Mouse (Mus musculus): ENCODE data around the gene Ddx39b.

Gene Ddx39b

DNA sequence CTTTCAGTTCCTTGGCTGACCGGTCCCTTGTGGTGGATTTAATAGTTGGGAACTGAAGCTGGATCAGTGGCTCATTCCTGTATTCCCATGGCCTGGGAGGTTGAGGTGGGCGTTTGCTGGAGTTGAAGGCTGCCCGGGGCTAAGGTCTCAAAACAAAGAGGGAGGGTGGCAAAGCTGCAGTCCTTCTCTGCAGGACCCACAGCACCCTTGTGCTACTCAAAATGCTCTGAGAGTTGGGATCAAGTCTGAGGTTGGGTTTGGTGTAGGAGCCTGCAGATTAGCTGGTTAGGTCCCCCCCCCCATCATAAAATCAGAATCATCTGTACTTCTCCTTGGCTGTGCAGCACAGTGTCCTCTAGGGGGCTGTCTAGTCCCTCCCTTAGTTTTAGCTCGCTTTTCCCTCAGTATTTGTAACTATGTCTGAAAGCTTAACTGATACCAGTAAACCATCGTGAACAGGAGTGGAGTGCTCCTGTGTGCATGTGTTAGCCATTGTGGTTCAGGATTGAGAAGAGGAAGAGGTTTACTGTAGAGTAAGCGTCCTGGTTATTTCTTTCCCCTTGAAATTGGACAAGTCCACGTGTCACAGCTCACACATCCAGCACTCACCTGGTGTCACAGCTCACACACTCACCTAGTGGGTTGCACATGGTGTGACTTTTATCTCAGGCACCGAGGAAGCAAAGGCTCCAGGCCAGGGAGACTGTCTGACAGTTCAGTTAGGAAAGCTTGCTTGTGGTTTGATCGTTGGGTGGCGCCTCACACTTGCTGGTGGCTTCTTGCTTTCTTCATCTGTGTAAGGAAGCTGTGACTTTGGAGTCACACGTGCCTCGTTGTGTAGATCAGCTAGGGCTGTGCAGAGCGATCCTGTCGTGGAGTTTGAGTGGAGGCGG is 4.4 kb downstream of the Ddx39b start:
- peak in 1 of 2 experiments; percentile 38 for DNase-seq

DNA sequence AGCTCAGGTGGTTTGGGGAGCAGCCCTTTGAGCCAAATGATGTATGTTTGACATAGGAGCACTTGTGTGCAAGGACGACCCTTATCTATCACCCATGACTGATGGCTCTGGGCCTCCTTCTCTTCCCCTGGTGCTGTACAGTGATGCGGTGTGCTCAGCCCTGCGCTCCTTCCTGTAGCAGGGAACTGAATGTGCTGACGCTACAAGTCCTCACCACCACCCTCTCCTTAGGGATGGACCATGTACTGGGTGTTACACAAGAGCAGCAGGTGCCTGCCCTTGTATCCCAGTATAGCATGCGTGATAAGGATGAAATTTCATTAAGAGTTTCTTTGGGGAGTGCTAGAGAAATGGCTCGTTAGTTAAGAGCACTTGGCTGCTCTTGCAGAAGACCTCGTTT is 5.6 kb downstream of the Ddx39b start:
- peak; percentile 44 to 83 for DNase-seq

DNA sequence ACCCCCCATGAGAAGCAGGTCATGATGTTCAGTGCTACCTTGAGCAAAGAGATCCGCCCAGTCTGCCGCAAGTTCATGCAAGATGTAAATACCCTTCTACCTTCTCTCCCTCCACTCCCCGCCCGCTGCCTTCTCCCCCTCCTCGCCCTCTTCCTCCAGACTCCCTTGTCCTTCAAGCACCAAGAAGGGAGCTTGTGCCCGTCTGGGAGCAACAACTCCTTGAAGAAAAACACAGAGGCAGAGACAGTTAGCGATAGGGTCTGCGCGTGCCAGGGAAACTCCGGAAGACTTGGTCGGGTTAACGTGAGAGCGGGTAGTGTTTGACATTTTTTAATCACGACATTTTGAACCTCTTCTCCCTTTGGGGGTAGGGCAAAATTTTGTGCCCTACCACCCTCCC is 7.4 kb downstream of the Ddx39b start:
- no peak for DNase-seq

DNA sequence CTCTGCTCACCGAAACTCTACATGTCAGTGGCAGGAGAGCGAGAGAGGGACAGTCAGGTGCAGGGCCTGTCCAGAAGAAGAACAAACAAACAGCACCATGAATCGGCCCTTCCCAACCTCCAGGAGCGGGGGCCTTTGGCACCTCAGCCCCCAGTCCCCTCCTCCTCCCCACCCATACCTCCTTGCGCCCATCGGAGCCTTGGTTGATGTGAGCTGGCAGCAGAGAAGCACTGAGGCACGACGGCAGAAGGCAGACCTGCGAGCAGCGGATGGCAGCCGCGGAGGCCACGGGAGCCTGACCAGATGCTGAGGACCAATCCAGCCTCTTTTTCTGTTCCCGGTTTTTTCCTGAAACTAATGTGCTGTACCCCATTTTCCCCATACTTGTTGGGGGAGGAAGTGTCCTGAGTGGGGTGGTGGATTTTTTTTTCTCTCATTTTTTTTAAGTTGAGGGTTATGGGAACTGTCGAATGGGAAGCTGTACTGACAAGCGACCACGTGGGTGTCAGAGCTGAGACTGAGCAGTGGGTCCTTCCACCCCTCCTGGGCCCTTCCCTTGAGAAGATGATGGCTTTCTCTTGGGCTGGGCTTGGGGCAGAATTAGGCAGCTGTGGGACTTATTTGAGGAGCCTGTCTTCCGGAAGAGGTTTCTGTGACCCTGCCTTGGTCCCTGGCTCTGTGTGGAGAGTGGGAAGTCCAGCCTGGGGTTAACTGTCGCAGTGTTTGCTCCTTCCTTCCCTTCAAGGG is 8.1 kb downstream of the Ddx39b start:
- DNase-seq: no peak

DNA sequence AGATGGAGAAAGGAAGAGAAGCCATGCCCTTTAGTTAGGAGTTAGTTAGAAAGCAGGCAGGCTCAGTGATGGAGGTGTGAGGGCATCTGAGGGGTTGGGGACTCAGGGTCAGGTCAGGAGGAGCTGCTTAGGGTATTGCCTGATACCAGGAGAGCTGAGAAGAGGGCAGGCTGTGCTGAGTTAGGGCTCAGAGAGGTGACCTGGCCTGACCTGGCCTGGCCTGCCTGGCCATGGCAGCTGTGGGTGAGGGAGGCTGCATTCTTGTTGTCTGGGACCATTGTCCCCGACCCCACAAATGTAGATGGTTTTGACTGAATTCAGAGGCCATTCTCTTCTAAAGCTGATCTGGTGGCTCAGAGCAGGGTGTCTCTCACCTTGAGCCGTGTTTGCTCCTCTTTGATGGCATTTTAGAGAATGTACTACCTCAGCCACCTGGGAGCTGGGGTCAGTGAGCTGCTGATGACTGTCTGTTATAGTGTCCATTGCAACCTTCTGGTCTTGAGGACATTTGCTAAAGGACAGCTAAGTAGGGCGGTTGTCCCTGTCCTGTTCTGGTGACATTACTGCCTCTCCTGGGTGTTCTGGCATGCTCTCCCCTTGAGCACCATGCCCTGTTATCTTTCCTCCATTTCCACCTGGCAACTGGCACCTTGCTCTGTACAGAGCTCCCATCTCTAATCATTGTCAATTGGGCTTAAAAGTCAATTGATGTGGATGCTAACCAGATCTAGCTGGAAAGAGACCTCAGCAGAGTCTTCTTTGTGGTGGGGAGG is 9.0 kb downstream of the Ddx39b start:
- DNase-seq: no peak

DNA sequence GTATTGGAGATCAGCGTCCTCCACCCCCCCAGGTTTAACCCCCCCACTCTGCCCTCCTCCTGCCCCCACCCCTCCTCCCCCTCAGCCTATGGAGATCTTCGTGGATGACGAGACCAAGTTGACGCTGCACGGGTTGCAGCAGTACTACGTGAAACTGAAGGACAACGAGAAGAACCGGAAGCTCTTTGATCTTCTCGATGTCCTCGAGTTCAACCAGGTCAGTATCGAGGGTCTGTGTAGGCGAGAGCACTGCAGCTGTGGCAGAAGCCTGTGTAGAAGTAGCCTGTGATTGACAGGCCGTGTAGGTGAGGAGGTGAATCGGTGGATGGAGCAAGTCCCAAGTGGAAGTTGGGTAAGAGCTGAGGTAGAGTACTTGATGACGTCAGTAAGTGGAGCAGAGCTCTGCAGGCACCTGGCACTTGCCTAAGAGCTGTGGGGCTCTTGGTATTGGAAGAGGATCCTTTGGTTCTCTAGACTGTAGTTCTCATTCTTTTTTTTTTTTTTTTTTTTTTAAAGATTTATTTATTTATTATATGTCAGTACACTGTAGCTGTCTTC is 9.7 kb downstream of the Ddx39b start:
- DNase-seq: no peak

DNA sequence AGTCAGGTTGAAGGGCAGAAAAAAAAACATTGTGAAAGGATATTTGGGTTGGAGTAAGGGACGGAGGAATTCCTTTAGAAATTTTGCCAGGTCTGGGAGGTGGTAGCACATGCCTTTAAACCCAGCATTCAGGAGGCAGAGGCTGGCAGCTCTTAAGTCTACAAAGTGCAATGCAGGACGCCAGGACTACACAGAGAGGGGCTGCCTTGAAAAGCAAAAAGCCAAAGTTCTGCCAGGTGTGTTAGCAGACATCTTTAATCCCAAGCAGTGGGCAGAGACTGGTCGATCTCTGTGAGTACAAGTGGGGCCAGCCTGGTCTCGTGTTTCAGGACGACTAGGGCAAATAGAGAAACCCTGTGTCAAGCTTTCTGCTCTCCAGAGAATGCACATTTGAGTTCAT is 10.4 kb downstream of the Ddx39b start:
- no peak for DNase-seq

DNA sequence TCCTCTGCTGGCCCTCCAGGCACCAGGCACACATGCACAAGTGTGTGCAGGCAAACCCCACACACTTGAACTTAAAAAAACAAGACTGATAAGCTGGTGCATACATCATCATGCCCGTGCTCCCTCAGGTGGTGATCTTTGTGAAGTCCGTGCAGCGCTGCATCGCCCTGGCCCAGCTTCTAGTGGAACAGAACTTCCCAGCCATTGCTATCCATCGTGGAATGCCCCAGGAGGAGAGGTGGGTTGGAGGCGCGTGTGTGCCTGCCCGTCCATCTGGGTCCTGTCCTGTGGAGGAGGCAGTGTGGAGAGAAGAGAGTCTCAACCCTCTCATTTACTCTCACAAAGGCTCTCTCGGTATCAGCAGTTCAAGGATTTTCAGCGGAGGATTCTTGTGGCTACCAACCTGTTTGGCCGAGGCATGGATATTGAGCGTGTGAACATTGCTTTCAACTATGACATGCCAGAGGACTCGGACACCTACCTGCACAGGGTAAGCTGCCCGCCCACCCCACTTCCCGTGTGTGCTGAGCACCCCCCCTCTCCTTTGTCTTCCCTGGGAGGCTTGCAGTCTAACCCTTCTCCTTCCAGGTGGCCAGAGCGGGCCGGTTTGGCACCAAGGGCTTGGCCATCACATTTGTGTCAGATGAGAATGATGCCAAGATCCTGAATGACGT is 11.2 kb downstream of the Ddx39b start:
- DNase-seq: peak in 1 of 2 experiments; percentile 47

DNA sequence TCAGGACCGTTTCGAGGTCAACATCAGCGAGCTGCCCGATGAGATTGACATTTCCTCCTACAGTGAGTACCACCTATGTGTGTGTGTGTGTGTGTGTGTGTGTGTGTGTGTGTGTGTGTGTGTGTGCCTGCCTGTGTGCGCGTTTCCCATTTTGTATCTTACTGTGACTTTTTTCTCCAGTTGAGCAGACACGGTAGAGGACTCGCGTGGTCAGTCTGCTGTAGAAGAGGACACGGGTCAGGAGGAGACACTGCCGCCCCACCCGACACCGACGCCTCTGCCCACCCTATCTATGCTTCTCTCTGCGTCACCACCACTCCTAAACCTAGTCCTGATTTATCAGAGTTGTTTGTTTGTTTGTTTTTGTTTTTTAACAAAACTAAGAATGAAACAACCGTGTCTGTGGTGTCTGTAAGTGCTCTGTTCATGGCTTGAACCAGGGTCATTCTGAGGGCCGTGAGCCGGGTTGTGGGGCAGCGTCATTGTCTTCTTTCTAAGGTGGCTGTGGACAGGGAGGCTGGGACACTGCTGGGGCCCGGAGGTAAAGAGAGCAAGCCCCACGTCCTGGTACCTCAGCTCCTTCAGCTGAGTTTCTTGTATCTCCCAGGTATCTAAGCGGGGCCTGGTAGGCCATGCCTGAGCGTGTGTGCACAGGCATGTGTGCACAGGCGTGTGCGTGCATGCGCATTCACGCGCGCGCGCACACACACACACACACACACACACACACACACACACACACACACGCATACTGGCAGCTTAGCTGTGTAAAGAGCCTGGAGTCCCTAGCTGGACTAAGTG is 11.9 kb downstream of the Ddx39b start:
- peak in 1 of 2 experiments; percentile 39 for DNase-seq

DNA sequence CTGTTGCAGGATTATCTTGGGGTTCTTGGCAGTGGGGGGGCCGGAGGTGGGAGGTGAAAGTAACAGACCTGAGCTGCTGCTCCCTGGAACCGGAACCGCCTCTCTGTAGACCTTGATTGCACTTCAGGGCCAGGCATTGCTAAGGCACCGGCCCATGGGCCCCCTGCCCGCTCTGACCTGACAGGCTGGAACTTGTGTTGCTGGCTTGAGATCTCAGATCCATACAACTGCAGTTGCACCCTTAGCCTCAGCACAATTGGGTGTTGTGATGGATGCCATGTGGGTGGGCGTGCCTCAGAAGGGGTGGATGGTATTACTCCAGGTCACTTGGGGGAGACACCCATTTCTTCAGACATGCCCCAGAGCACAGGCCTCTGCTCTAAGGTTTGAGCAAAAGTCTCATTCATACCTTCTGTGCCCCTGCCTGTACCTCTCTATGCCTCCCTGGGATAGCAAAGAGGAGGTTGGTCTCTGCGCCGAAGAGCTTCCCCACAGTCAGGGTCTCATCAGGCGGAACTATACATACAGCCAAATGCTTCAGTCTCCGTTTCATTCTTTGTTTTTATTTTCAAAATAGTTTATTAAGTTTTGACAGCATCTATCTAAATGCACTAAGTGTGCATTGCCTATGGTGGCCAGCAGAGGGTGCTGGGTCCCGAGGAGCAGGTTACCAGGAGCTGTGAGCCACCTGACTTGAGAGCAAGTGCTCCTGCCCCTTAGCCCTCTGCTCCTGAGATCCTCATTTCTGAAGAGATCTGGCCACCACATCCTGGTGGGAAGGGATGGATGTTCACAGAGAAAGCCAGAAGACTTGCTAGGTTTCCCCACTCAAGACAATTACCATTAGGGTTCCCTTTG is 12.9 kb downstream of the Ddx39b start:
- DNase-seq: peak; percentile 81 to 83

DNA sequence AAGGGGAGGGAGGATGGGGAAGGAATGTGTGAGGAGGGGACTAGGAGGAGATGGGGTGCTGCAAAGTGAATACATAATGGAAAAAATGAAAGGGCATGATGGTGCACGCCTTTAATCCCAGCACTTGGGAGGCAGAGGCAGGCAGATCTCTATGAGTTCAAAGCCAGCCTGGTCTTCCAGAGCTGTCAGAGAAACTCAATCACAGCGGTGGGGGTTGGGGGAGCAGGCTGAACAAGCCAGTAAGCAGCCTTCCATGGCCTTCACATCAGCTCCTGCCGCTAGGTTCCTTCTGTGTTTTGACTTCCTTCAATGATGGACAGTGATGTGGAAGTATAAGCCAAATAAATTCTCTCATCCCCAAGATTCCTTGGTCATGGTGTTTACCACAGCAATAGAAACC is 13.8 kb downstream of the Ddx39b start:
- peak in 1 of 2 experiments; percentile 30 for DNase-seq

DNA sequence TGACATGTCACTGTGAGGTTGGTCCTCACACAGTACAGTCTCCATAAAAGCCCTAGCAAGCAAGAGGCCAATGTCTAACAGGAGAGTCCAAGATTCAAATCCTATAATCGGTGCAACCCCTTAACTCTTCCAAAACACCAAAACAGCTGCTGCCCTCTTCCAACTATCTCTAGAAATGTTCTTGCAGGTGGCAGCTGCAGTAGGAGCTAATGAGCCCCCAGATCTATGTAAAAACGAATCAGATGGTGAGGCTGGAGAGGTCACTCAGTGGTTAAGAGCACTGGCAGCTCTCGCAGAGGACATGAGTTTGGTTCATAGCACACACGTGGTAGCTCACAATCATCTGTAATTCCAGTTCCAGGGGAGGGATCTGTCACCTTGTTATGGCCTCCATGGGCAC is 14.2 kb downstream of the Ddx39b start:
- DNase-seq: peak in 1 of 2 experiments; percentile 22

DNA sequence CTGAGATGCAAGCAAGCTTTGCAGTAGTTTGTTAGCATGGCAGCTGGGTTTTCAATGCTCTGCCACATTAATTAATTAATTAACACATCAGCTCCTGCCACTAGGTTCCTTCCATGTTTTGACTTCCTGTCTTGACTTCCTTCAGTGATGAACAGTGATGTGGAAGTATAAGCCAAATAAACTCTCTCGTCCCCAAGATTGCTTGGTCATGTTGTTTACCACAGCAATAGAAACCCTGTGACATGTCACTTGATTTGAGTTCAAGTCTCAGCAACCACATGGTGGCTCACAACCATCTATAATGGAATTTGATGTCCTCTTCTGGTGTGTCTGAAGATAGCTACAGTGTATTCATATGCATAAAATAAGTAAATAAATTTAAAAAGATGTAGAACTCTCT is 15.8 kb downstream of the Ddx39b start:
- DNase-seq: no peak

DNA sequence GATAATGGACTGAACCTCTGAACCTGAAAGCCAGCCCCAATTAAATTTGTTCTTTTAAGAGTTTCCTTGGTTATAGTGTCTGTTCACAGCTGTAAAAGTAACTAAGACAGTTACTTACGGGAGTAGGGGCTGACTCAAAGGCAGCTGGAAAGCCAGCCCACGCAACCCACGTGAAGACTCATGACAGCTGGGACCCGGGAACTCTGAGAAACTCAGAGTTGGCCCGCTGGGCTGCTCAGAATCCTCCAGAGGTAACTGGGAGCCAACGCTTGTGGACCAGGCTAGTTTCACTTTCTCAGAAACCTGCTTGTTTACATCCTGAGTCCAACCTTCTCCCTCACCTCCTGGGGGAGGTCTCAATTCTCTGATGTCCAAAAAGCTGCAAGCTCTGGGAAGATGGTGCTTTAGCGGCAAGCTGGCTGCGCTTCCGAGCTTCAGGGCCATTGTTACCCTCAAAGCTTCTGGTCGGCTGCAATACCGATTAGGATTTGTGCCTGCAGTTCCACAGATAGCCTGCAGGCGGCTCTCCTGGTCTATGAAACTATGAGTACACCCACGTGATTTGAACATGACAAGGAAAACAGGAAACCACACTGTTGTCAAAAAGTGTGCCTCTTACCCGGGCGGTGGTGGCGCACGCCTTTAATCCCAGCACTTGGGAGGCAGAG is 16.4 kb downstream of the Ddx39b start:
- DNase-seq: peak; percentile 95 to 98

DNA sequence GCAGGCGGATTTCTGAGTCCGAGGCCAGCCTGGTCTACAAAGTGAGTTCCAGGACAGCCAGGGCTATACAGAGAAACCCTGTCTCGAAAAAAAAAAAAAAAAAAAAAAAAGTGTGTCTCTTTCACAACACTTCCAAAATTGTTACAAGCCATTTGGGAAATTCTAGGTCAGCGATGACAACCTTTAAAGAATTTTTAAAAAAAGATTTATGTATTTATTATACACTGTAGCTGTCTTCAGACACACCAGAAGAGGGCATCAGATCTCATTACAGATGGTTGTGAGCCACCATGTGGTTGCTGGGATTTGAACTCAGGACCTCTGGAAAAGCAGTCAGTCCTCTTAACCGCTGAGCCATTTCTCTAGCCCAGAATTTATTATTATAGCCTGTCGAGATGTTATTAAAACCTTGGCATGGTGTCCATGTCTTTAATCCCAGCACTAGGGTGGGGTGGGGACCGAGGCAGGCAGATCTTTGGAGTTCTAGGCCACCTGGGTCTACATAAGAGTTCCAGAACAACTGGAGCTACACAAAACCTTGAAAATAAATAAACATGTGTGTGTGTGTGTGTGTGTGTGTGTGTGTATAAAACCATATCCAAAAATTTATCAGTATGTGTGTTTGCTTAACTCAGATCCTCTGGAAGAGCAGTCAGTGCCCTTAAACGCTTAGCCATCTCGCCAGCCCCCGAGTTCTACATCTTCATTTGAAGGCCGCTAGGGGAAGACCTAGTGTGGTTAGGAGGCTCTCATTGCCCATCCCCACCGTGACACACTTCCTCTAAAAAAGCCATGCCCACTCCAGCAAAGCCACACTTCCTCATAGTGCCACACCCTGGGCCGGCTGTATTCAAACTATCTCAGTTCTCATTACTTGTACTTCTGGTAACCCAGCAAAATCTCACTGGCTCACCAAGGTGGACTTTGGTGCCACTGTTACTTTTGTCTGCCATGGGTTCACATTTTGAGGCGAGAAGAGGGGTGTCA is 17.2 kb downstream of the Ddx39b start:
- DNase-seq: peak; percentile 54 to 75

DNA sequence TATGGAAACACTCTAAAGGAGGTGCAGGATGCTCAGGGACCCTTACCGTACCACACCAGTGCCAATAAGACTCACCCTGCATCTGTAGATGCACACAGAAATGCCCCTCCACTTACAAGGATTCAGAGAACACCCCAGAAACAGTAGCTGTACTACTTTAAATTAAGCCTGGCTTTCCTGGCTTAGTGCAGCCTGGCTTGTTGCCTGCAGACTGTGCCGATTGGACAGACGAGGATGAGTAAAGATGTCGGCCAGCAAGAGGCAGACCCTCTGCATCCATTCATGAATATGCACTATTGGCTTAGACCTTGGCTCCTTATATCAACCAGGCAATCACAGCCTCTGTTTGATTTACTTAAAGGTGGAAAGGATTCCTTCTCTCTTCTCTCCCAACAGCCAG is 18.1 kb downstream of the Ddx39b start:
- DNase-seq: no peak

DNA sequence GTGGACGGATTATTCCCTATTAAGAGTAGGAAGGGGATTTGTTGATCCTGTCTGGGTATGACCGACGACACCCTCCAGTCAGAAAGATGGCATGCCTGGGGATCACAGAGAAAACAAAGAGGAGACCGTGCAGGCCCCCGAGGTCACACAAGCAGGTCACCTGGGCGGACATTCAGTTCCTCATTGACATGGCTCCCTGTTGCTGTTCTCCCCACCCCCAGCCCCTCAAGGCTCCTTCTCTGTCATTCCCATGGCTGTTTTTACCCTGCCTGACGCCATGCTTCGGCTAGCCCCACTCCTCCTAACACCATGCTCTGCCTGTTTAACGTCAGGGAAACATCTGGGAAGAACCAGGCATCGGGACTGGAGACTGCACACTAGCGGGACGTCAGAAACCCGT is 20.1 kb downstream of the Ddx39b start:
- no peak for DNase-seq

All from kidney, postnatal 25 days (tissue).